Mouse (Mus musculus) liver, postnatal 0 days (tissue): ENCODE data around the gene Col6a5.

Experiments
- CTCF ChIP-seq: sonication (generic); IDR thresholded peaks from 2 replicates; pipeline ENCODE4 v1.5.1; 2016; ENCODE audit warnings: antibody characterized with exemption, low read depth
- EP300 ChIP-seq: IDR thresholded peaks from 2 replicates; pipeline ENCODE4 v1.6.1; 2016; ENCODE audit warnings: antibody characterized with exemption, low read depth, mild to moderate bottlenecking

DNA sequence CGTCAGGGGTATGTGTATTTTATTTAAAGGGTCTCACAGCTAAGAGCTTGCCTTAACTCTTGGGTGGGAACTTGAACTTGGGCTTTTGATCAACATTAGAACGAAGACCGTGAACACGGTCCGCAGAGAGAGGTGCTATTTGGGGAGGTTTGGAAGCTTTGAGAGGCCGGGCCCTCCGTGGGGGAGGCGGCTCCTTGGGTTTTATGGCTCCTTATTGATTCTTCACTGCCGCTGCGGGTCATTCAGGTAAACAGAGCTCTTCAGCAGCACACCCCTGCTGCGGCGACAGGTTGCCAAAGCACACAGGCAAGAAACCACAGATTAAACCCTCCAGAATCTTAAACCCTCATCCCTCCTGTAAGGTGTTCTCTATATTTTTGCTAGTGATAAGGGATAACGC lies 16.4 kb upstream of the Col6a5 start:
- TF ChIP-seq EP300 (no peak), CTCF (no peak)
